Mouse (Mus musculus): ENCODE data around the gene Chst10. TPM values are rescaled to one million over a fixed set of nuclear protein-coding genes. Genes with fewer than 3 reads are reported as not detected.

Gene Chst10
- polyA plus RNA-seq, 1 experiment from 2014 or later = 1.3 TPM

GRCm38 (mm10) chr1:38929468-38929867 lies 31.5 kb upstream of the Chst10 start:
- ATAC-seq (ENCODE audit: low FRiP score, low TSS enrichment) = no peak
- TF ChIP-seq EP300 (optimal IDR thresholded peaks at IDR 0.05) (no peak), CTCF (IDR thresholded peaks at IDR 0.05; ENCODE audit: low read depth) (no peak)
- Histone ChIP-seq H3K27ac (replicated peaks) (no peak overlapping the region), H3K4me2 (replicated peaks; ENCODE audit: low read depth) (no peak overlapping the region), H3K9me3 (ENCODE audit: control insufficient read depth, low read length) (no peaks in the 10 kb centered on the region), H3K9ac (ENCODE audit: low read length) (no peak overlapping the region), H3K27me3 (ENCODE audit: control insufficient read depth, insufficient read depth, low read length) (no peaks in the 10 kb centered on the region), H3K4me1 (replicated peaks; ENCODE audit: control insufficient read depth, insufficient read depth) (no peaks in the 10 kb centered on the region), H3K4me3 (ENCODE audit: low read depth, low read length) (no peak overlapping the region), H3K36me3 (ENCODE audit: control insufficient read depth, insufficient read depth, low read length) (no peaks in the 10 kb centered on the region)
- no peak for DNase-seq (ENCODE audit: low spot score)
- WGBS = 66% methylated on average over 4 of the region's 4 CpGs

GRCm38 (mm10) chr1:38928996-38929395 lies 31.0 kb upstream of the Chst10 start:
- Histone ChIP-seq H3K27ac (replicated peaks) (no peak overlapping the region), H3K9me3 (ENCODE audit: control insufficient read depth, low read length) (no peaks in the 10 kb centered on the region), H3K4me1 (replicated peaks; ENCODE audit: control insufficient read depth, insufficient read depth) (no peaks in the 10 kb centered on the region), H3K4me3 (ENCODE audit: low read depth, low read length) (no peak overlapping the region), H3K27me3 (ENCODE audit: control insufficient read depth, insufficient read depth, low read length) (no peaks in the 10 kb centered on the region), H3K4me2 (replicated peaks; ENCODE audit: low read depth) (no peak overlapping the region), H3K36me3 (ENCODE audit: control insufficient read depth, insufficient read depth, low read length) (no peaks in the 10 kb centered on the region), H3K9ac (ENCODE audit: low read length) (no peak overlapping the region)
- DNase-seq (ENCODE audit: low spot score) (no peak), ATAC-seq (ENCODE audit: low FRiP score, low TSS enrichment) (no peak)
- no peak for TF ChIP-seq CTCF (IDR thresholded peaks at IDR 0.05; ENCODE audit: low read depth)
- TF ChIP-seq EP300 (optimal IDR thresholded peaks at IDR 0.05) = no peak
- 88% methylated on average over 4 of the region's 4 CpGs for WGBS

- H3K4me1 ChIP-seq (replicated peaks; ENCODE audit: control insufficient read depth, insufficient read depth) = no peaks in the 10 kb centered on the region
- H3K36me3 ChIP-seq (ENCODE audit: control insufficient read depth, insufficient read depth, low read length) = no peaks in the 10 kb centered on the region
- 61% methylated on average over 2 of the region's 2 CpGs for WGBS
- no peak overlapping the region for H3K9ac ChIP-seq (ENCODE audit: low read length)
- no peak overlapping the region for H3K4me2 ChIP-seq (replicated peaks; ENCODE audit: low read depth)
- H3K4me3 ChIP-seq (ENCODE audit: low read depth, low read length) = no peak overlapping the region
- no peak for DNase-seq (ENCODE audit: low spot score)
- no peaks in the 10 kb centered on the region for H3K27me3 ChIP-seq (ENCODE audit: control insufficient read depth, insufficient read depth, low read length)
- no peak overlapping the region for H3K27ac ChIP-seq (replicated peaks)
- no peak for ATAC-seq (ENCODE audit: low FRiP score, low TSS enrichment)
- no peak for TF ChIP-seq EP300 (optimal IDR thresholded peaks at IDR 0.05)
- no peak for TF ChIP-seq CTCF (IDR thresholded peaks at IDR 0.05; ENCODE audit: low read depth)
- no peaks in the 10 kb centered on the region for H3K9me3 ChIP-seq (ENCODE audit: control insufficient read depth, low read length)
These were observed 6.0 kb upstream of the Chst10 start for GRCm38 (mm10) chr1:38903985-38904384.

- Histone ChIP-seq H3K4me3 (ENCODE audit: low read depth, low read length) (no peak overlapping the region), H3K27ac (replicated peaks) (no peak overlapping the region), H3K4me2 (replicated peaks; ENCODE audit: low read depth) (no peak overlapping the region), H3K9me3 (ENCODE audit: control insufficient read depth, low read length) (no peaks in the 10 kb centered on the region), H3K9ac (ENCODE audit: low read length) (no peak overlapping the region), H3K27me3 (ENCODE audit: control insufficient read depth, insufficient read depth, low read length) (no peaks in the 10 kb centered on the region), H3K4me1 (replicated peaks; ENCODE audit: control insufficient read depth, insufficient read depth) (no peaks in the 10 kb centered on the region), H3K36me3 (ENCODE audit: control insufficient read depth, insufficient read depth, low read length) (no peaks in the 10 kb centered on the region)
- TF ChIP-seq CTCF (IDR thresholded peaks at IDR 0.05; ENCODE audit: low read depth) (no peak), EP300 (optimal IDR thresholded peaks at IDR 0.05) (no peak)
- DNase-seq (ENCODE audit: low spot score) (no peak), ATAC-seq (ENCODE audit: low FRiP score, low TSS enrichment) (no peak)
- WGBS = 49% methylated on average over 5 of the region's 5 CpGs
These were observed 4.6 kb upstream of the Chst10 start for GRCm38 (mm10) chr1:38902571-38902970.

GRCm38 (mm10) chr1:38893081-38893480 lies 4.9 kb downstream of the Chst10 start:
- ATAC-seq (ENCODE audit: low FRiP score, low TSS enrichment) (no peak), DNase-seq (ENCODE audit: low spot score) (no peak)
- Histone ChIP-seq H3K27ac (replicated peaks) (no peak overlapping the region), H3K9ac (ENCODE audit: low read length) (no peak overlapping the region), H3K36me3 (ENCODE audit: control insufficient read depth, insufficient read depth, low read length) (no peaks in the 10 kb centered on the region), H3K27me3 (ENCODE audit: control insufficient read depth, insufficient read depth, low read length) (no peaks in the 10 kb centered on the region), H3K4me1 (replicated peaks; ENCODE audit: control insufficient read depth, insufficient read depth) (peaks cover 2% of the 10 kb centered on the region; the same call in 1 of the 2 replicates), H3K4me2 (replicated peaks; ENCODE audit: low read depth) (no peak overlapping the region), H3K4me3 (ENCODE audit: low read depth, low read length) (no peak overlapping the region), H3K9me3 (ENCODE audit: control insufficient read depth, low read length) (no peaks in the 10 kb centered on the region)
- 60% methylated on average over 5 of the region's 5 CpGs for WGBS
- TF ChIP-seq EP300 (optimal IDR thresholded peaks at IDR 0.05) = no peak
- TF ChIP-seq CTCF (IDR thresholded peaks at IDR 0.05; ENCODE audit: low read depth) = no peak

GRCm38 (mm10) chr1:38891444-38891843 lies 6.5 kb downstream of the Chst10 start:
- H3K27ac ChIP-seq (replicated peaks) = no peak overlapping the region
- no peaks in the 10 kb centered on the region for H3K27me3 ChIP-seq (ENCODE audit: control insufficient read depth, insufficient read depth, low read length)
- WGBS = 94% methylated on average over 5 of the region's 5 CpGs
- no peaks in the 10 kb centered on the region for H3K4me1 ChIP-seq (replicated peaks; ENCODE audit: control insufficient read depth, insufficient read depth)
- H3K36me3 ChIP-seq (ENCODE audit: control insufficient read depth, insufficient read depth, low read length) = no peaks in the 10 kb centered on the region
- H3K9ac ChIP-seq (ENCODE audit: low read length) = no peak overlapping the region
- TF ChIP-seq CTCF (IDR thresholded peaks at IDR 0.05; ENCODE audit: low read depth) (no peak), EP300 (optimal IDR thresholded peaks at IDR 0.05) (no peak)
- no peak overlapping the region for H3K4me2 ChIP-seq (replicated peaks; ENCODE audit: low read depth)
- DNase-seq (ENCODE audit: low spot score) (no peak), ATAC-seq (ENCODE audit: low FRiP score, low TSS enrichment) (no peak)
- no peak overlapping the region for H3K4me3 ChIP-seq (ENCODE audit: low read depth, low read length)
- no peaks in the 10 kb centered on the region for H3K9me3 ChIP-seq (ENCODE audit: control insufficient read depth, low read length)
